Mouse (Mus musculus) liver, embryonic 14.5 days (tissue): ENCODE measurements around the gene Tmem178. TPM values are rescaled to one million over a fixed set of nuclear protein-coding genes. Genes with fewer than 3 reads are reported as not detected.

Experiments
- ATAC-seq: fragments of 200-750 bp; cut with Nextera tagmentation; 2 replicates; pipeline ENCODE4 v1.8.0; 2017; ENCODE audit warnings: moderate number of reproducible peaks, mild to moderate bottlenecking, moderate library complexity; ENCODE audit not compliant: insufficient read depth
- DNase-seq, 3 experiments: peaks; one replicate each; pipeline ENCODE4 v3.0.0-alpha.2; 2012 to 2013; ENCODE audit warnings: low read depth in 3 of 3, low spot score in 3 of 3
- H3K27ac ChIP-seq: fragments of 300-500 bp; sonication (generic); 2 replicates; pipeline ENCODE4 v1.5.1; 2014; ENCODE audit warnings: moderate library complexity, mild to moderate bottlenecking, control low read depth, inconsistent platforms
- H3K27me3 ChIP-seq: fragments of 300-500 bp; sonication (generic); 2 replicates; pipeline ENCODE4 v1.6.1; 2014; ENCODE audit warnings: mild to moderate bottlenecking, low read length, moderate library complexity; ENCODE audit not compliant: control insufficient read depth, insufficient read depth
- H3K36me3 ChIP-seq: fragments of 300-500 bp; sonication (generic); replicated peaks from 2 replicates; pipeline ENCODE4 v1.6.1; 2014; ENCODE audit warnings: low read depth; ENCODE audit not compliant: control insufficient read depth, insufficient read depth
- H3K4me1 ChIP-seq, 2 experiments: fragments of 200-500 bp in 1 of 2; fragments of 300-500 bp in 1 of 2; sonication (generic) in 1 of 2; replicated peaks; 2 replicates each; pipeline ENCODE4 v1.6.1; 2012 to 2014; ENCODE audit warnings: antibody characterized with exemption in 1 of 2, inconsistent platforms in 1 of 2, low read length in 1 of 2; ENCODE audit not compliant: control insufficient read depth in 2 of 2, insufficient read depth in 2 of 2
- H3K4me2 ChIP-seq: fragments of 300-500 bp; sonication (generic); 2 replicates; pipeline ENCODE4 v1.6.1; 2014; ENCODE audit warnings: low read depth, mild to moderate bottlenecking, control low read depth, moderate library complexity
- H3K4me3 ChIP-seq, 2 experiments: fragments of 200-500 bp in 1 of 2; fragments of 300-500 bp in 1 of 2; sonication (generic) in 1 of 2; 2 replicates each; pipeline ENCODE4 v1.5.1; 2012 to 2014; ENCODE audit warnings: low read depth in 2 of 2, low read length in 2 of 2, mild to moderate bottlenecking in 2 of 2, control low read depth in 1 of 2, inconsistent platforms in 1 of 2, moderate library complexity in 1 of 2; ENCODE audit not compliant: insufficient read depth in 1 of 2
- H3K9ac ChIP-seq: fragments of 300-500 bp; sonication (generic); replicated peaks from 2 replicates; pipeline ENCODE4 v1.6.1; 2014; ENCODE audit warnings: mild to moderate bottlenecking, control low read depth, moderate library complexity
- H3K9me3 ChIP-seq: fragments of 300-500 bp; sonication (generic); 2 replicates; pipeline ENCODE4 v1.6.1; 2016; ENCODE audit warnings: low read length, mixed read lengths; ENCODE audit not compliant: control insufficient read depth
- CTCF ChIP-seq: IDR thresholded peaks from 2 replicates; pipeline ENCODE4 v1.5.1; 2016; ENCODE audit warnings: antibody characterized with exemption, low read depth, control low read depth
- EP300 ChIP-seq: IDR thresholded peaks from 2 replicates; pipeline ENCODE4 v1.6.1; 2016; ENCODE audit warnings: antibody characterized with exemption, low read depth
- WGBS: fragments of 180-500 bp; shearing (Covaris S2); extraction: QIAGEN DNeasy Blood & Tissue Kit; methylation state at CpG from one replicate; pipeline ENCODE4 v1.1.7; 2014; ENCODE audit not compliant: insufficient replicate concordance; 5-methylcytosine and 5-hydroxymethylcytosine counted together
- polyA plus RNA-seq, 2 experiments: library from polyadenylated mRNA; depleted of rRNA in 1 of 2; stranded (reverse) in 1 of 2; unstranded in 1 of 2; fragments of >200 nt; fragmentation: Nextera tagmentation in 1 of 2; extraction: Ambion mirVana in 1 of 2; gene quantifications; 2 replicates each; pipeline versions ENCODE4 v1.2.1 to v1.2.3; 2012 to 2014

Tmem178 gene
- polyA plus RNA-seq, 2 experiments: 0.08 to 0.11 TPM

GRCm38 (mm10) chr17:81041662-81042061 is 97.2 kb downstream of the Tmem178 start:
- Histone ChIP-seq H3K4me2 (no peak overlapping the region), H3K9me3 (no peaks in the 10 kb centered on the region), H3K36me3 (peaks cover 10% of the 10 kb centered on the region; the same call in 1 of the 2 replicates), H3K4me1 (peaks cover 18 to 26% of the 10 kb centered on the region in 2 experiments), H3K27ac (peak overlapping the region; percentile 21; the same call in 1 of the 2 replicates), H3K9ac (no peak overlapping the region), H3K27me3 (no peaks in the 10 kb centered on the region), H3K4me3 (no peak overlapping the region)
- TF ChIP-seq CTCF (no peak), EP300 (peak; percentile 49)
- ATAC-seq (peak; percentile 67), DNase-seq (no peak)
- WGBS: 26% methylated on average over 2 of the region's 2 CpGs

GRCm38 (mm10) chr17:81044356-81044755 is 99.9 kb downstream of the Tmem178 start:
- no peak for TF ChIP-seq CTCF
- TF ChIP-seq EP300: no peak
- Histone ChIP-seq H3K4me2 (no peak overlapping the region), H3K9me3 (no peaks in the 10 kb centered on the region), H3K4me1 (peaks cover 11 to 18% of the 10 kb centered on the region in 2 experiments), H3K27me3 (no peaks in the 10 kb centered on the region), H3K36me3 (peaks cover 3% of the 10 kb centered on the region; the same call in 1 of the 2 replicates), H3K9ac (no peak overlapping the region), H3K4me3 (no peak overlapping the region), H3K27ac (no peak overlapping the region)
- no peak for DNase-seq
- ATAC-seq: no peak
- 84% methylated on average over 3 of the region's 3 CpGs for WGBS

GRCm38 (mm10) chr17:81045115-81045514 is 100.7 kb downstream of the Tmem178 start:
- DNase-seq (no peak), ATAC-seq (no peak)
- Histone ChIP-seq H3K27me3 (no peaks in the 10 kb centered on the region), H3K4me1 (peaks cover 11 to 18% of the 10 kb centered on the region in 2 experiments), H3K9ac (no peak overlapping the region), H3K4me3 (no peak overlapping the region), H3K9me3 (no peaks in the 10 kb centered on the region), H3K4me2 (no peak overlapping the region), H3K36me3 (peaks cover 3% of the 10 kb centered on the region; the same call in 1 of the 2 replicates), H3K27ac (no peak overlapping the region)
- 64% methylated on average over 6 of the region's 6 CpGs for WGBS
- TF ChIP-seq CTCF: no peak
- TF ChIP-seq EP300: no peak

- Histone ChIP-seq H3K27ac (no peak overlapping the region), H3K4me2 (no peak overlapping the region), H3K4me3 (no peak overlapping the region), H3K27me3 (no peaks in the 10 kb centered on the region), H3K4me1 (peaks cover 11 to 16% of the 10 kb centered on the region in 2 experiments), H3K9ac (no peak overlapping the region), H3K9me3 (no peaks in the 10 kb centered on the region), H3K36me3 (peaks cover 3% of the 10 kb centered on the region; the same call in 1 of the 2 replicates)
- TF ChIP-seq CTCF: peak; percentile 70
- no peak for TF ChIP-seq EP300
- ATAC-seq (no peak; the same call in 1 of the 2 replicates), DNase-seq (no peak)
- 68% methylated on average over 9 of the region's 9 CpGs for WGBS
Measured at GRCm38 (mm10) chr17:81045525-81046150, 101.2 kb downstream of the Tmem178 start.

GRCm38 (mm10) chr17:81047930-81048564 is 103.6 kb downstream of the Tmem178 start:
- Histone ChIP-seq H3K9ac (no peak overlapping the region), H3K27me3 (no peaks in the 10 kb centered on the region), H3K4me2 (no peak overlapping the region), H3K4me1 (0 out of 4 replicates have a peak, but pooled peaks cover 0 to 1% of the 10 kb centered on the region in 2 experiments), H3K36me3 (peaks cover 11% of the 10 kb centered on the region), H3K9me3 (no peaks in the 10 kb centered on the region), H3K27ac (no peak overlapping the region), H3K4me3 (no peak overlapping the region)
- ATAC-seq (no peak), DNase-seq (no peak)
- 83% methylated on average over 7 of the region's 7 CpGs for WGBS
- no peak for TF ChIP-seq CTCF

Other genes with a start within 250 kb of the Tmem178 start
- 3.5 and 4.3 TPM in 2 replicates for gene Map4k3, start 216.1 kb upstream of the Tmem178 start, polyA plus RNA-seq (2012; rRNA removed)
- 4.0 and 4.3 TPM in 2 replicates for gene Map4k3, start 216.1 kb upstream of the Tmem178 start, polyA plus RNA-seq (2014; fragmentation: Nextera tagmentation; extraction: Ambion mirVana)
- 1.7 and 3.0 TPM in 2 replicates for gene Thumpd2, start 120.5 kb downstream of the Tmem178 start, polyA plus RNA-seq (2012; rRNA removed)
- gene Thumpd2, start 120.5 kb downstream of the Tmem178 start, polyA plus RNA-seq (2014; fragmentation: Nextera tagmentation; extraction: Ambion mirVana): 6.0 and 6.9 TPM in 2 replicates